Mouse (Mus musculus) C2C12 (cell line): ENCODE measurements around the gene Utp6. TPM values are rescaled to one million over a fixed set of nuclear protein-coding genes. Genes with fewer than 3 reads are reported as not detected.

ENCODE experiments used
- H3K27me3 ChIP-seq: one replicate; pipeline ENCODE4 v1.6.1; 2011; ENCODE audit not compliant: control insufficient read depth, insufficient read depth, insufficient read length
- H3K36me3 ChIP-seq: one replicate; pipeline ENCODE4 v1.6.1; 2011; ENCODE audit not compliant: control insufficient read depth, insufficient read depth
- H3K4me3 ChIP-seq: one replicate; pipeline ENCODE4 v1.5.1; 2011; ENCODE audit warnings: mild to moderate bottlenecking, control low read depth; ENCODE audit not compliant: poor library complexity, insufficient read depth, severe bottlenecking
- H3K79me2 ChIP-seq: one replicate; pipeline ENCODE4 v1.6.1; 2011; ENCODE audit not compliant: control insufficient read depth, insufficient read depth
- H3K79me3 ChIP-seq: one replicate; pipeline ENCODE4 v1.6.1; 2011; ENCODE audit warnings: low read depth, control low read depth
- H3ac ChIP-seq: one replicate; pipeline ENCODE3; 2011; ENCODE audit warnings: low read depth; ENCODE audit not compliant: control insufficient read depth, insufficient read length
- CEBPB ChIP-seq: IDR thresholded peaks from one replicate; pipeline ENCODE4 v1.6.1; 2011; ENCODE audit warnings: low read depth, mild to moderate bottlenecking, control low read depth, moderate library complexity
- CTCF ChIP-seq: IDR thresholded peaks from one replicate; pipeline ENCODE4 v1.5.1; 2011; ENCODE audit not compliant: control insufficient read depth, insufficient read depth, insufficient read length
- FOSL1 ChIP-seq: IDR thresholded peaks from one replicate; pipeline ENCODE4 v1.8.0; 2011; ENCODE audit warnings: mild to moderate bottlenecking, low read length; ENCODE audit not compliant: poor library complexity, insufficient read depth, severe bottlenecking
- MAX ChIP-seq: IDR thresholded peaks from one replicate; pipeline ENCODE4 v1.6.1; 2011; ENCODE audit warnings: mild to moderate bottlenecking, control low read depth
- MYOD1 ChIP-seq: IDR thresholded peaks from one replicate; pipeline ENCODE4 v1.6.1; 2011; ENCODE audit warnings: low read depth; ENCODE audit not compliant: control insufficient read depth, insufficient read length
- MYOG ChIP-seq: IDR thresholded peaks from one replicate; pipeline ENCODE4 v1.6.1; 2011; ENCODE audit not compliant: control insufficient read depth, insufficient read length; ENCODE audit errors: extremely low read depth
- USF1 ChIP-seq: IDR thresholded peaks from one replicate; pipeline ENCODE4 v1.6.1; 2011; ENCODE audit warnings: low read depth, mild to moderate bottlenecking, control low read depth, moderate library complexity
- polyA plus RNA-seq: library from polyadenylated mRNA; unstranded; fragments of >200 nt; fragmentation: generic; extraction: Trizol; gene quantifications from one replicate; pipeline ENCODE4 v1.2.1, GENCODE M21; 2012; ENCODE audit warnings: missing spikeins

The Utp6 gene
- polyA plus RNA-seq, 1 experiment = 23.5 TPM

- Histone ChIP-seq H3ac (no peak overlapping the region), H3K79me2 (no peaks in the 10 kb centered on the region), H3K4me3 (no peak overlapping the region), H3K27me3 (no peaks in the 10 kb centered on the region), H3K36me3 (no peaks in the 10 kb centered on the region), H3K79me3 (no peaks in the 10 kb centered on the region)
- TF ChIP-seq CEBPB (no peak), MAX (no peak), CTCF (no peak), MYOD1 (no peak), FOSL1 (no peak), MYOG (no peak), USF1 (no peak)
These were observed 53.3 kb downstream of the Utp6 start for GRCm38 (mm10) chr11:79908600-79909483.

DNA sequence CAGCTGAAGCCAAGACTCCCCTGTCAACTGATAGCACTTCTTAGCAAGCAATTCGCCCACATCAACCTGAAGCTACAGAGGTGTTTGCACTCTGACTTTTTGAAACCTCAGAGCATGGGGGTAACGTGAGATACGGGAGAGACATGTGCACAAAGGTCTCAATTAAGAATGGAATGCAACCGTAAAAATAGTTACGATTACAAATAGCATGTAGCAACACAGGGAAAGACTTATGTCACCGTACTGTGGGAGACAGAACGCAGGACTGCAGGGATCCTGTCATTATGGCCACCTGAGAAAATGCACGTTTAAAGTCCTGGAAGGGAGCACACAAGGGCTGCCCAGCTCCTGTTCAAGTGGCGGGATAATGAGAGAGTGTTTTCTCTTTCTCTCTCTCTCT lies 55.3 kb downstream of the Utp6 start:
- TF ChIP-seq MYOG = no peak
- TF ChIP-seq MAX = no peak
- TF ChIP-seq USF1 = no peak
- no peak for TF ChIP-seq FOSL1
- no peak for TF ChIP-seq CTCF
- no peak for TF ChIP-seq MYOD1
- no peak for TF ChIP-seq CEBPB
- Histone ChIP-seq H3K36me3 (no peaks in the 10 kb centered on the region), H3K4me3 (no peak overlapping the region), H3ac (no peak overlapping the region), H3K79me2 (no peaks in the 10 kb centered on the region), H3K79me3 (no peaks in the 10 kb centered on the region), H3K27me3 (no peaks in the 10 kb centered on the region)

GRCm38 (mm10) chr11:79902881-79903481 lies 59.2 kb downstream of the Utp6 start:
- H3K27me3 ChIP-seq = no peaks in the 10 kb centered on the region
- TF ChIP-seq MYOG (no peak), MAX (no peak), FOSL1 (no peak), USF1 (no peak), MYOD1 (no peak), CEBPB (no peak), CTCF (no peak)
- H3ac ChIP-seq = no peak overlapping the region
- no peaks in the 10 kb centered on the region for H3K36me3 ChIP-seq
- H3K79me2 ChIP-seq = no peaks in the 10 kb centered on the region
- no peaks in the 10 kb centered on the region for H3K79me3 ChIP-seq
- no peak overlapping the region for H3K4me3 ChIP-seq

- TF ChIP-seq USF1 = no peak
- TF ChIP-seq MYOG = no peak
- no peak for TF ChIP-seq FOSL1
- no peak for TF ChIP-seq MAX
- no peak for TF ChIP-seq CEBPB
- no peak for TF ChIP-seq MYOD1
- no peak for TF ChIP-seq CTCF
- no peaks in the 10 kb centered on the region for H3K79me3 ChIP-seq
- no peaks in the 10 kb centered on the region for H3K36me3 ChIP-seq
- no peak overlapping the region for H3ac ChIP-seq
- no peaks in the 10 kb centered on the region for H3K79me2 ChIP-seq
- no peak overlapping the region for H3K4me3 ChIP-seq
- H3K27me3 ChIP-seq = no peaks in the 10 kb centered on the region
These were observed 61.0 kb downstream of the Utp6 start for GRCm38 (mm10) chr11:79901146-79901545.

DNA sequence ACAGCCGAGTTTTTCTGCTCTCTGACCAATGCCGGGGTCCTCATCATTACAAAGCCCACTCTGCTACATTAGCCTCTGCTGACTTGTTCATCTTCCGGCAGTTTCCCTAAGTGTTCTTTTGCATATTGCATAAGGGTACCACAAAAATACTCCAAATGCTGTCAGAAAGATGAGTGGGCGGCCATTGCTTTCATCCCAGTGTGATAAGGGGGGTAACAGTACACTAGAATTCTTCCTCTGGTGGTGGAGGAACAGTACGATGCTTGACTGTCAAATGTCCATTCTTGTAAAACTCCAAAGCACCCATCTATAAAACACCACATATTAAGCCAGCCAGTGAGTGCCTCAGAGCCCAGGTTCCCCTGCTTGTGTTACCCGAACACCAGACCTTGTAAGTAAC lies 69.9 kb downstream of the Utp6 start:
- Histone ChIP-seq H3K79me3 (no peaks in the 10 kb centered on the region), H3K27me3 (no peaks in the 10 kb centered on the region), H3K79me2 (no peaks in the 10 kb centered on the region), H3K4me3 (no peak overlapping the region), H3ac (no peak overlapping the region), H3K36me3 (no peaks in the 10 kb centered on the region)
- TF ChIP-seq USF1 (no peak), MAX (no peak), FOSL1 (no peak), MYOD1 (no peak)
